Mouse (Mus musculus): Measurements from ENCODE around the gene Clta. TPM values are rescaled to one million over a fixed set of nuclear protein-coding genes. Genes with fewer than 3 reads are reported as not detected.

Gene Clta
- total and polyA plus RNA-seq, 2 experiments from 2014 or later: 377 to 579 TPM

DNA sequence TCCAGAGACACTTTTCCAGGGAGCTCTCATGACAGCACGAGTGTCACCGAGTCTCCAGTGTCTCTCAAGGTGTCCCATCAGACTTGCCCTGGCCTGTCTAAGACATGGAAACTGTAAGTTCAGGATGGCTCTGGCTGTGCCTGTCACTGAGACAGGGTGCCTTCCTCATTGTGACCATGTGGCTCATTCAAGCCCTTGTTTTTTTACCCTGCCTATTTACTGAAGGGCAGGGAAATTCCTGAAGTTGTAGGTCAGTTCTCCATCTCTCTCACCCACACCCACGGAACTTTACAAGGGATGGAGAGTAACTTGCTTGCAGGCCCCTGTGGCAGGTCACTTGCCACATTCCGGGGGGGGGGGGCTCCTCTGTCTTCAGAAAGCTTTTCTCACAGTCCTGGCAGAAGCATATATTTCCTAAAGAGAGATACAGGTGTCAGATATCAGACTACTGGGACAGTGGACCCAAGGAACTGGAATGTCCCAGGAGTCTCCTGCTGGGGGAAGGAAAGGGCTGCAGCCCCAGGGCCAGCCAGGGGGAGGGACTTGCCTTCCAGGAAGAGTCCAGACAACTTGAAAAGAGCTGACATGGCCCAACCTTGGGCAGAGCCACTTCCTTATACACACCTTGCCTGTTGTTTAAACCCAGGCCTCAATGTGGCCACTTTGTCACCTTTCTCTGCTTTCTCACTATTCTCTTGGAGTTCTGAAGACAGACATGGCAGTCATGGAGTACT lies 39.1 kb upstream of the Clta start:
- WGBS: 50% methylated on average over 4 of the region's 4 CpGs
- Histone ChIP-seq H3K27ac (ENCODE audit: low read depth, low read length) (no peak overlapping the region), H3K4me3 (ENCODE audit: low read depth, low read length) (no peak overlapping the region), H3K4me1 (ENCODE audit: insufficient read depth) (no peaks in the 10 kb centered on the region), H3K36me3 (ENCODE audit: insufficient read depth) (no peaks in the 10 kb centered on the region), H3K9me3 (ENCODE audit: low read length) (no peaks in the 10 kb centered on the region), H3K27me3 (ENCODE audit: insufficient read depth, low read length) (no peaks in the 10 kb centered on the region), H3K9ac (no peak overlapping the region), H3K4me2 (ENCODE audit: low read depth) (no peak overlapping the region)
- no peak for TF ChIP-seq CTCF (IDR thresholded peaks at IDR 0.05; ENCODE audit: low read depth)
- ATAC-seq (no peak), DNase-seq (no peak)

DNA sequence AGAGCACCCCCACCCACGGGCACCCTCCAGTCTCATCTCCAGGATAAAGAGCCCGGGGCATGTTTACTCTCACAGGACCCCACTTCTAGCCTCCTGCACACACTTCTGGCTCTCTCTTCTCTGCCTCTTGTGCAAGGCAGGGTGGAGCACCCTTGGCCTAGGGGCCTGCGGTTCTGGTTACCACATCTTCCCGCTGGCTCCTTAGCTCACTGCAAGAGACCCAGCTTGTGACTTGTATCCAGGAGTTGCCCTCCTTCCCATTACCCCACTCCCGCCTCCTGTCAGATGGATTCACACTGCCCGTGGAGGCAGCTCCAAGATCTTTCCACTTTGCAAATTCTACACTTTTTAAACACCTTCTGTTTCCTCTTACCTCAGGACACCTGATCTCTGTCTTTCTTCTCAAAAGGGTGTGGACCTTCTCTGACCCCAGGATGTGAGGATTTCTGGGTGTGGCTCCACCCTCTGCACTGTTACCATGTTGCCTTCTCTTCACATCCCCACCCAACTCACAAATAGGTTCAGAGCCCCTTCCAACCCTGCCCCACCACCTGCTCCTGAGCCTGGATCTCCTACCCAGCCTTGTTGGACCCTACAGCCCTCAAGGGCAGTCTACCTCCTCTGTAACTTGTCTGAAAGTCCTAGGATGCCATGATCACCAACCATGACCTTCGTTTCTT lies 38.3 kb upstream of the Clta start:
- Histone ChIP-seq H3K9me3 (ENCODE audit: low read length) (no peaks in the 10 kb centered on the region), H3K27me3 (ENCODE audit: insufficient read depth, low read length) (no peaks in the 10 kb centered on the region), H3K4me2 (ENCODE audit: low read depth) (no peak overlapping the region), H3K36me3 (ENCODE audit: insufficient read depth) (no peaks in the 10 kb centered on the region), H3K4me1 (ENCODE audit: insufficient read depth) (no peaks in the 10 kb centered on the region), H3K27ac (ENCODE audit: low read depth, low read length) (no peak overlapping the region), H3K4me3 (ENCODE audit: low read depth, low read length) (no peak overlapping the region), H3K9ac (no peak overlapping the region)
- no peak for TF ChIP-seq CTCF (IDR thresholded peaks at IDR 0.05; ENCODE audit: low read depth)
- no peak for DNase-seq
- ATAC-seq: no peak
- 84% methylated on average over 7 of the region's 7 CpGs for WGBS

DNA sequence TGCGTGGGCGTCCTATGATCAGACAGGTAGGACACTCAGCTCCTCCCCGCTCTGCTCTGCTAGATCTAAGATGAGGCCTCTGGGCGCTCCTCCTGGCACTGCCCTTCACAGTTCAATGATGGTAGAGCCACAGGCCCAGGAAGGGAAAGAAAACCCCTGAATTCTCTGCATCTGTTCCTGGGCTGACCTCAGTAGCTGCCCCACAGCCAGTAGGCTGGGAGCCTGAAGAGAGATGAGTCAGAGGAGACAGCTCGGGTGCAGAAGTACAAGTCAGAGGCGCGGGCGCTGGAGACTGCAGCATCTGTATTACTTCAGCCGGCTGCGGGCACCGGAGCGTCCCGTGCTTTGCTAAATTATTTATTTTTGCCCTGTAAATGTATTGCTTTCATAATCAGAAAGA lies 35.6 kb upstream of the Clta start:
- no peak overlapping the region for H3K4me2 ChIP-seq (ENCODE audit: low read depth)
- TF ChIP-seq CTCF (IDR thresholded peaks at IDR 0.05; ENCODE audit: low read depth): no peak
- WGBS: 54% methylated on average over 13 of the region's 13 CpGs
- H3K4me1 ChIP-seq (ENCODE audit: insufficient read depth): no peaks in the 10 kb centered on the region
- no peak overlapping the region for H3K27ac ChIP-seq (ENCODE audit: low read depth, low read length)
- H3K9me3 ChIP-seq (ENCODE audit: low read length): no peaks in the 10 kb centered on the region
- no peak for ATAC-seq
- H3K4me3 ChIP-seq (ENCODE audit: low read depth, low read length): no peak overlapping the region
- DNase-seq: no peak
- peaks cover 3% of the 10 kb centered on the region; the same call in 1 of the 2 replicates for H3K36me3 ChIP-seq (ENCODE audit: insufficient read depth)
- no peaks in the 10 kb centered on the region for H3K27me3 ChIP-seq (ENCODE audit: insufficient read depth, low read length)
- no peak overlapping the region for H3K9ac ChIP-seq

DNA sequence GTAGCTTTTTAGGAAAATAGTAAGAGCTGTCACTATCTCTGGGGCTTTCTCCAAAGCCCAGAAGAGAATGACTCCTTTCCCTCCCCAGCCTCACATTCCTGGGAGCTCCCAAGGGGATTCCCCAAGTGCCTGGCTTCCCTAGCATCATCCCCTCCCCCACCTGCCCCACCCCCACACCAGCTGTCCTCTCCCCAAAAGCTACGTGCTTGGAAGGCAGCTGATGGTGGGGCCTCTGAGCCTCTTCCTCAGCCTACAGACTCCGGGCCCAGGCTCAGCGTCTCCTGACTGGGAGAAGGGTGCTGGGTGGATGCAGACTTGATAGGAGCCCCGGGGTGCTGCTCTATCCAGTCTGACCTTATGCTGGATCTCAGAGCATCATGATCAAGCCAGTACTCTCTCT lies 34.9 kb upstream of the Clta start:
- DNase-seq (peak; percentile 29), ATAC-seq (0 out of 2 replicates have a peak, but pooled peaks have one; percentile 8)
- Histone ChIP-seq H3K4me2 (ENCODE audit: low read depth) (no peak overlapping the region), H3K27me3 (ENCODE audit: insufficient read depth, low read length) (no peaks in the 10 kb centered on the region), H3K36me3 (ENCODE audit: insufficient read depth) (peaks cover 4% of the 10 kb centered on the region; the same call in 1 of the 2 replicates), H3K9ac (no peak overlapping the region), H3K27ac (ENCODE audit: low read depth, low read length) (no peak overlapping the region), H3K4me1 (ENCODE audit: insufficient read depth) (no peaks in the 10 kb centered on the region), H3K9me3 (ENCODE audit: low read length) (no peaks in the 10 kb centered on the region), H3K4me3 (ENCODE audit: low read depth, low read length) (no peak overlapping the region)
- TF ChIP-seq CTCF (IDR thresholded peaks at IDR 0.05; ENCODE audit: low read depth): no peak
- WGBS: 13% methylated on average over 4 of the region's 4 CpGs

DNA sequence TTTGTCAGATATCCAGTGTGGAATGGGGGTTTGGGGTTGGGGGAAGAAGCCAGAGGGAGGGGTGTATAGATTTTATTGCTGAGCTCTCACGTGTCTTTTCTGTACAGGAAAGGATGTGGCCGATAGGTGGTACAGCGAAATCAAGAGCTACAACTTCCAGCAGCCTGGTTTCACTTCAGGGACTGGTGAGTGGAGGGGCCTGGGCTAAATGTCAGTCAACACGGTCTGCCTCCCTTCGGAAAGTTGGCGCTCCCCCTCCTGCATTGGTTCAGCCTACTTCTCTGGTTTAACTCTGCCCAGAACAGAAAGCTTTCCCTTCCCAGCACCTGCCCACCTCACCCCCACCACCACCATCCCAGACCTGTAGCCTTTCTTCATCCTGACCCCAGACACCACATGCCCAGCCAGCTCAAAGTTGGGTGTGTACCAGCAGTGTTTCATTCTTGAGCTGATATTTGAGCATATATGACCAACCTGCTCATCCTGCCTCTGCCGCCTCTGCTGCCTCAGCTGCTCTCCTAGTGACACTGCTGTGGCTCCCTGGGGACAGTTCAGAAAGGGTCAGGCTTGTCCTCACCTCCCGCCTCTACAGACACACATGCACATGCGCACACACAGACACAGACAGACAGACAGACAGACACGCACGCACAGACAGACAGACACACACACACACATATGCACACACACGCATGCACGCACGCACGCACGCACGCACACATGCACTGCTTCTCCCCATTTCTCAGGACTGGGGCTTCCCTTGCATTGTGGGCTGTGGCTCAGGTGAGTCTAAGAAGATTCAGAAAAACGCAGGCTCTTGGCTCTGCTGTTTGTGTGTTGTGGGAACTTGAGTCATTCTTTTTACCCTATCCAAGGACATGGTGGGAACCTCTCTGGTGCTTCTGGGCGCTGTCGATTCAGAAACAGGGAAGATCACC lies 33.6 kb upstream of the Clta start:
- no peak for TF ChIP-seq CTCF (IDR thresholded peaks at IDR 0.05; ENCODE audit: low read depth)
- H3K27ac ChIP-seq (ENCODE audit: low read depth, low read length): no peak overlapping the region
- no peak overlapping the region for H3K9ac ChIP-seq
- peaks cover 8% of the 10 kb centered on the region; the same call in 1 of the 2 replicates for H3K36me3 ChIP-seq (ENCODE audit: insufficient read depth)
- H3K27me3 ChIP-seq (ENCODE audit: insufficient read depth, low read length): no peaks in the 10 kb centered on the region
- H3K4me1 ChIP-seq (ENCODE audit: insufficient read depth): no peaks in the 10 kb centered on the region
- DNase-seq (no peak), ATAC-seq (no peak)
- no peaks in the 10 kb centered on the region for H3K9me3 ChIP-seq (ENCODE audit: low read length)
- H3K4me2 ChIP-seq (ENCODE audit: low read depth): no peak overlapping the region
- no peak overlapping the region for H3K4me3 ChIP-seq (ENCODE audit: low read depth, low read length)
- WGBS: 87% methylated on average over 20 of the region's 20 CpGs

DNA sequence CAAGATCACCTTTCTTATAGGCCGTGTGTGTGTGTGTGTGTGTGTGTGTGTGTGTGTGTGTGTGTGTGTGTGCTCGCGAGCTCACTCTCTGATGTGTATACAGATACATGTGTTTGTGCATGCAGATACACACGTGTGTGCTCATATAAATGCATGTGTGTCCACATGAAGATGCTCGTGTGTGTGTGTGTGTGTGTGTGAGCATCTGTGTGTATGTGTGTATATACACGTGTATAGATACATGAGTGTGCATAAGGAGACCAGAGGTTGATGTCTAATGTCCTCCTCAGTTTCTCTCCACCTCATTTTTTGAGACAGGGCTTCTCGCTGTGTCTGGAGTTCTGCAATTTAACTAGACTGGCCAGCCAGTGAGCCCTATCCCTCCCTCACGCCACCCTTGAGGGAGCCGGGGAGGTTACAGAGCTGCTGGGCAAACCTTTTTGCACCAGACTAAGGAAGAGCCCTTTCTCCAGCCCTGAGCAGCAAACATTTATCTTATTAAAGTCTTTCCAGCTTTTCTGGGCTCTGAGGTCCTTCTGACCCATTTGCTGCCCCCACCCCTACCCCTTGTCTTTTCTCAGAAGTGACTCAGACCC lies 32.6 kb upstream of the Clta start:
- Histone ChIP-seq H3K27me3 (ENCODE audit: insufficient read depth, low read length) (no peaks in the 10 kb centered on the region), H3K9me3 (ENCODE audit: low read length) (no peaks in the 10 kb centered on the region), H3K4me2 (ENCODE audit: low read depth) (no peak overlapping the region), H3K4me3 (ENCODE audit: low read depth, low read length) (no peak overlapping the region), H3K27ac (ENCODE audit: low read depth, low read length) (no peak overlapping the region), H3K9ac (no peak overlapping the region), H3K4me1 (ENCODE audit: insufficient read depth) (no peaks in the 10 kb centered on the region), H3K36me3 (ENCODE audit: insufficient read depth) (peaks cover 8% of the 10 kb centered on the region; the same call in 1 of the 2 replicates)
- no peak for DNase-seq
- ATAC-seq: no peak
- 71% methylated on average over 9 of the region's 9 CpGs for WGBS
- TF ChIP-seq CTCF (IDR thresholded peaks at IDR 0.05; ENCODE audit: low read depth): no peak
